Mouse (Mus musculus) cerebellum, postnatal 10 days (tissue): ENCODE data around the gene Pnpla6.

Experiments
- DNase-seq, 2 experiments: peaks; one replicate each; pipeline ENCODE4 v3.0.0; 2021; ENCODE audit warnings: mixed read lengths in 2 of 2

The Pnpla6 gene

GRCm38 (mm10) chr8:3515260-3515671 lies at the start of gene Pnpla6:
Gene Pnpla6 (plus strand): TSS chr8:3515384.
- DNase-seq = peak; percentile 94 to 96

- peak; percentile 100 for DNase-seq
These were observed 47.9 kb upstream of the Pnpla6 start, which contains the start of gene Pex11g for GRCm38 (mm10) chr8:3467006-3467885. Gene Pex11g (minus strand): TSS chr8:3467680.

- DNase-seq = no peak
These were observed 47.2 kb upstream of the Pnpla6 start for GRCm38 (mm10) chr8:3467886-3468545.

GRCm38 (mm10) chr8:3468838-3469237 lies 46.3 kb upstream of the Pnpla6 start:
- no peak for DNase-seq

GRCm38 (mm10) chr8:3470562-3470961 lies 44.6 kb upstream of the Pnpla6 start, which contains the start of gene Tex45:
Gene Tex45 (plus strand): TSS chr8:3470862.
- no peak for DNase-seq

- DNase-seq = no peak
These were observed 39.3 kb upstream of the Pnpla6 start for GRCm38 (mm10) chr8:3475715-3476429.

GRCm38 (mm10) chr8:3480221-3480785 lies 34.9 kb upstream of the Pnpla6 start:
- DNase-seq = no peak

- no peak for DNase-seq
These were observed 33.6 kb upstream of the Pnpla6 start for GRCm38 (mm10) chr8:3481605-3482004.

GRCm38 (mm10) chr8:3482240-3482740 lies 32.9 kb upstream of the Pnpla6 start:
- no peak for DNase-seq

- no peak for DNase-seq
These were observed 31.6 kb upstream of the Pnpla6 start for GRCm38 (mm10) chr8:3483546-3483945.

GRCm38 (mm10) chr8:3485192-3485591 lies 30.0 kb upstream of the Pnpla6 start:
- DNase-seq = no peak

- peak; percentile 91 to 92 for DNase-seq
These were observed 22.0 kb upstream of the Pnpla6 start, which contains the start of gene Zfp358 for GRCm38 (mm10) chr8:3492901-3493844. Gene Zfp358 (plus strand): TSS chr8:3493138.

- DNase-seq = peak in 1 of 2 experiments; percentile 27
These were observed 21.4 kb upstream of the Pnpla6 start for GRCm38 (mm10) chr8:3493845-3494208.

GRCm38 (mm10) chr8:3495578-3496427 lies 19.4 kb upstream of the Pnpla6 start:
- peak; percentile 37 to 39 for DNase-seq

- peak in 1 of 2 experiments; percentile 26 for DNase-seq
These were observed 18.8 kb upstream of the Pnpla6 start for GRCm38 (mm10) chr8:3496428-3496748.

- no peak for DNase-seq
These were observed 16.6 kb upstream of the Pnpla6 start for GRCm38 (mm10) chr8:3498583-3498982.

- DNase-seq = peak in 1 of 2 experiments; percentile 19
These were observed 15.4 kb upstream of the Pnpla6 start for GRCm38 (mm10) chr8:3499751-3500150.

GRCm38 (mm10) chr8:3500235-3501090 lies 14.7 kb upstream of the Pnpla6 start, which contains the start of gene Mcoln1:
Gene Mcoln1 (plus strand): TSS chr8:3500457.
- peak; percentile 99 for DNase-seq

GRCm38 (mm10) chr8:3502217-3502616 lies 13.0 kb upstream of the Pnpla6 start:
- no peak for DNase-seq
